Comparison of ENCODE assay signal across 16 mouse cellular contexts in the genomic region with DNA sequence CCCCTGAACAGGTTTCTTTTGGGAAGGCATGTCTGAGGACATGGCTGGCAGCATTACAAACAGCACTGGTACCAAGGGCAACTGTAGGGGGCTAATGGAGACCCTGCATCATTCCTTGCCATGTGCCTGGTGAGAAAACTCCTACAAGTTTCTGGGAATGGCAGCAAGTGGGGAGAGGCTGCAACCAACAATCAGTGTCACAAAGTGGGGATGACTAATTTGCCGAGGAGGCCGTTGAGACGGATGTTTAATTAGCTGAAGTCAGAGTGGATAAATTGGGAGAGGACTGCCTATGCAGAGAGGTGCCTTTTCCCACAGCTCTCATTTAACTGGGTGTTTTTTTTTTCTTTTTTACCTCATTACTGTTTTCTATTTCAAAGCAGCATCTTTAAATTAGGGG.
"Had no signal": no experiment of that assay in that cellular context is flagged by ENCODE, and none has a peak within 500 bp of the region (broad histone marks: within the 10 kb centered on the region; RNA-seq: fewer than 3 reads in every experiment).

No protein-coding gene starts in this region.

- H3K4me3 ChIP-seq: layer of hippocampus, adult 2 months; limb, embryonic 12.5 days; liver, embryonic 13.5 days; megakaryocyte, embryonic 14.5 days; midbrain, embryonic 15.5 days; neural tube, embryonic 12.5 days had no signal

- H3K9me3 ChIP-seq: limb, embryonic 12.5 days; liver, embryonic 13.5 days; megakaryocyte, embryonic 14.5 days; midbrain, embryonic 15.5 days; neural tube, embryonic 12.5 days had no signal

- H3K4me2 ChIP-seq: limb, embryonic 12.5 days; liver, embryonic 13.5 days; midbrain, embryonic 15.5 days; neural tube, embryonic 12.5 days had no signal

- ATAC-seq: midbrain, embryonic 15.5 days had no signal

- DNase-seq: kidney, adult 18-20 months; kidney, postnatal 10 days; kidney, postnatal 4 days; liver; liver, embryonic 13.5 days; liver, postnatal 0 days; right cerebral cortex, postnatal 25 days; thymus, adult 18-20 months; thymus, postnatal 14 days had no signal

- H3K36me3 ChIP-seq: limb, embryonic 12.5 days; midbrain, embryonic 15.5 days; neural tube, embryonic 12.5 days had no signal

- H3K9ac ChIP-seq: limb, embryonic 12.5 days; liver, embryonic 13.5 days; liver, postnatal 0 days; midbrain, embryonic 15.5 days; neural tube, embryonic 12.5 days had no signal

- H3K27me3 ChIP-seq: limb, embryonic 12.5 days; liver, embryonic 13.5 days; megakaryocyte, embryonic 14.5 days; midbrain, embryonic 15.5 days; neural tube, embryonic 12.5 days had no signal

- H3K27ac ChIP-seq: layer of hippocampus, adult 2 months; limb, embryonic 12.5 days; liver, embryonic 13.5 days; macrophage; midbrain, embryonic 15.5 days; neural tube, embryonic 12.5 days; stomach, postnatal 0 days had no signal
